Mouse (Mus musculus) G1E (cell line): ENCODE measurements around the gene Gin1. TPM values are rescaled to one million over a fixed set of nuclear protein-coding genes. Genes with fewer than 3 reads are reported as not detected.

Experiments
- ATAC-seq: 2 replicates; pipeline ENCODE4 v1.8.0; 2016; ENCODE audit warnings: mild to moderate bottlenecking; ENCODE audit not compliant: insufficient number of reproducible peaks, poor library complexity, low FRiP score, severe bottlenecking; ENCODE audit errors: extremely low read depth
- DNase-seq: peaks from one replicate; pipeline ENCODE4 v3.0.0; 2012; ENCODE audit warnings: low spot score
- H3K27me3 ChIP-seq: 2 replicates; pipeline ENCODE4 v1.6.1; 2012; ENCODE audit warnings: mild to moderate bottlenecking, low read length, inconsistent platforms; ENCODE audit not compliant: insufficient read depth
- H3K36me3 ChIP-seq: replicated peaks from 2 replicates; pipeline ENCODE3; 2012; ENCODE audit warnings: mild to moderate bottlenecking, inconsistent platforms
- H3K4me1 ChIP-seq: 2 replicates; pipeline ENCODE4 v1.6.1; 2012; ENCODE audit warnings: low read depth, low read length, inconsistent platforms, mixed read lengths; ENCODE audit not compliant: insufficient read depth
- H3K4me3 ChIP-seq: 2 replicates; pipeline ENCODE4 v1.5.1; 2012; ENCODE audit warnings: low read depth, mild to moderate bottlenecking, inconsistent platforms, low read length, moderate library complexity, mixed read lengths
- H3K9me3 ChIP-seq: replicated peaks from 2 replicates; pipeline ENCODE4 v1.6.1; 2012; ENCODE audit warnings: inconsistent platforms
- CTCF ChIP-seq: IDR thresholded peaks from 2 replicates; pipeline ENCODE4 v1.5.1; 2012; ENCODE audit warnings: low read depth, low read length, inconsistent platforms, mixed read lengths
- GATA1 ChIP-seq: IDR thresholded peaks from 2 replicates; pipeline ENCODE4 v1.6.1; 2012; ENCODE audit warnings: borderline replicate concordance, low read length, inconsistent platforms, mixed read lengths
- GATA2 ChIP-seq: IDR thresholded peaks from 2 replicates; pipeline ENCODE4 v1.6.1; 2012; ENCODE audit warnings: low read depth, low read length, inconsistent platforms, borderline replicate concordance
- POLR2AphosphoS5 ChIP-seq: IDR thresholded peaks from 2 replicates; pipeline ENCODE4 v1.6.1; 2012; ENCODE audit warnings: low read depth, low read length, inconsistent platforms; ENCODE audit not compliant: insufficient replicate concordance
- TAL1 ChIP-seq: conservative IDR thresholded peaks from 2 replicates; pipeline ENCODE4 v1.6.1; 2012; ENCODE audit warnings: low read depth, low read length, inconsistent platforms, mixed read lengths
- polyA plus RNA-seq: library from polyadenylated mRNA; stranded (reverse); fragments of >175 nt; gene quantifications from 2 replicates; pipeline ENCODE4 v1.2.3, GENCODE M21; 2012
- total RNA-seq, 2 experiments: library from RNA; stranded (forward) in 1 of 2; stranded (reverse) in 1 of 2; fragments of 200-1000 nt in 1 of 2; fragments of >200 nt in 1 of 2; fragmentation: Nextera tagmentation in 1 of 2; gene quantifications; 2 replicates each; pipeline ENCODE4 v1.2.3; 2014 to 2017

Gin1 gene
- total RNA-seq (2014; fragmentation: Nextera tagmentation) (55.7 and 59.8 TPM in 2 replicates), total RNA-seq (2017) (27.2 and 27.6 TPM in 2 replicates), polyA plus RNA-seq (1.8 and 2.3 TPM in 2 replicates)

DNA sequence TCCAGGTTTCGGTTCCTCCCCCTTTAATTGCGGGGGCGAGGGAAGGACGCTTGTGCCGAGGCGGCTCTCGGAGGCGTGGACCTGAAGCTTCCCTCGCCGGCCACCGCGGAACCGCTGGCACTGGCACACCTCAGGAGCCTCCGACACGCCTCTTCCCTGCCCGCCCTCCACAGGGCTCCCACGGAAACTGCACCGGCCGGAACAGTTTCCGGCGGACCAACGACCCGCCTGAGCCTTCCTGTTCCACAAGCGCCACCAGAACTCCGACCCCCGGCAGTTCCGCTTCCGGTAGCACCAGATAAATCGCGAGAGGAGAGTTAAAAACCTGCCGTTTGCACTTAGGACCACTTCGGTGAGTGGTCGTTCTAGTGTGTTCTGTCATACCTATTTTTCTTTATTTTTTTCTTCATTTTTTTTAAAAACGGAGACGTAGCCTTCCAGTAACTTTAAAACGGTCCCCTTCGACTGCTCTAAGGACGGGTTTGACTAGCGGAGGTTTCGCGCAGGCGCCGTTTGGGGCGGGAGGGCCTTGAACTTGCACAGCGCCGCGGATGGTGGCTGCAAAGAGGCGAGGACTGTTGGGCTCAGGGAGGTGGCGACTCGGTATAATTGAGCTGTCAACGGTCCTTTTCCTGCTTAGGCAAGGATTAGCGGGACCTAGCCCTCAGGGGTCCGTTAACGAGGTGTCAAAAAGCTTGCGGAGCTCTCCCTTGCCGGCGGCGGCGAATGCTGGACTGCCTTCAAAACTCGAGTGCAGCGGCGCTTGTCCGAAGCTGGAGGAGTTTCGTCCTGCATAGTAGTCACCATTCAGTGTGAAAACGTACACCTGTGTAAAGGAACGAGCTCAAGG lies at the start of gene Gin1, which contains the start of gene Ppip5k2:
Gene Gin1 (plus strand): TSS at position 269 of the 850 bp plus-strand sequence.
Gene Ppip5k2 (minus strand): TSS at position 508 of the 850 bp plus-strand sequence.
- Histone ChIP-seq H3K9me3 (no peaks in the 10 kb centered on the region), H3K27me3 (no peaks in the 10 kb centered on the region), H3K36me3 (peaks cover 10% of the 10 kb centered on the region), H3K4me3 (peak within 1 kb of the TSS; percentile 100), H3K4me1 (peaks cover 41% of the 10 kb centered on the region)
- ATAC-seq (peak; percentile 76), DNase-seq (peak; percentile 70)
- TF ChIP-seq POLR2AphosphoS5 (no peak), GATA1 (no peak), CTCF (no peak), TAL1 (no peak), GATA2 (no peak)

DNA sequence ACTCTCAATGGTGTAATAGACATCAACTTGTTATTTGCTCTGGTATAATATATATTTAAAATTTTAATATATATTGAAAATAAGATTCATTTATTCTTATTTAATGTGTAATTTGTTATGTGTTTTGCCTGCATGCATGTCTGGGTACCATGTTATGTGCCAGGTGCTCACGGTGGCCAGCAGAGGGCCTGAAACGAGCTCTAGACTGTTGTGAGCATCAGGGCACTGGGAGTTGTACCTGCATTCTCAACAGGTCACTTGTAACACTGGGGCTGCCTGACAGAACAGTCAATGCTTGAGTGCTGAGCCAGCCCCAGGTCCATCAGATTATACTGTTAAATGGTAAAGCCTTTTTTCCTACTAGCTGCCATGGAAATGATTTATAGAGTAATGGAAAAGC lies 43.2 kb upstream of the Gin1 start:
- no peaks in the 10 kb centered on the region for H3K9me3 ChIP-seq
- H3K27me3 ChIP-seq, result no peaks in the 10 kb centered on the region
- H3K36me3 ChIP-seq, result peaks cover 48% of the 10 kb centered on the region
- ATAC-seq, result peak; percentile 51
- DNase-seq, result no peak
- H3K4me3 ChIP-seq, result no peak overlapping the region
- TF ChIP-seq CTCF (no peak), POLR2AphosphoS5 (no peak), TAL1 (no peak), GATA2 (no peak), GATA1 (no peak)
- H3K4me1 ChIP-seq, result peaks cover 3% of the 10 kb centered on the region; the same call in 1 of the 2 replicates

DNA sequence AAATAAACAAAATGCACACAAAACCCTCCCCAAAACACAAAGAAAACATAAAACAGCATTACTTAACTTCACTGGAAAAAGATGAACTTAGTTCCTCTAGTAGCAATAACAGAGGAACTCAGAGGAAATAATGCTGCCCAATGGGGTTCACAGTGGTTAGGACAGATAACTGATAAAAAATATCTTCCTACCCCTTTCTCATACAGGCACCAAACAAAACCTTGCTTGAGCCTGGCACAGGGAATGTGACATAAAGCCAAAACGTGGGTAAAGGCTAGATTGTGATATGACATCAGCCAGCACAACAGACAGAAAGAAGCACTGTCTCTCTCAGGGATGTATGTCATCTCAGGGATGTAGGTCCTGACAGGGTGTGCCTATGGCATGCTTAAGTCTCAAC lies 40.6 kb upstream of the Gin1 start:
- ATAC-seq (no peak), DNase-seq (no peak)
- H3K9me3 ChIP-seq, result no peaks in the 10 kb centered on the region
- peaks cover 3% of the 10 kb centered on the region; the same call in 1 of the 2 replicates for H3K4me1 ChIP-seq
- no peaks in the 10 kb centered on the region for H3K27me3 ChIP-seq
- no peak overlapping the region for H3K4me3 ChIP-seq
- TF ChIP-seq CTCF (no peak), POLR2AphosphoS5 (no peak), TAL1 (no peak), GATA1 (no peak), GATA2 (no peak)
- peaks cover 52% of the 10 kb centered on the region for H3K36me3 ChIP-seq

GRCm38 (mm10) chr1:97743063-97743462 lies 26.9 kb upstream of the Gin1 start:
- peaks cover 18% of the 10 kb centered on the region for H3K4me1 ChIP-seq
- TF ChIP-seq GATA2 (no peak), CTCF (no peak), POLR2AphosphoS5 (no peak), GATA1 (no peak), TAL1 (peak; percentile 81)
- ATAC-seq (peak; percentile 77), DNase-seq (peak; percentile 27)
- H3K4me3 ChIP-seq, result no peak overlapping the region
- H3K27me3 ChIP-seq, result no peaks in the 10 kb centered on the region
- H3K36me3 ChIP-seq, result peaks cover 77% of the 10 kb centered on the region
- no peaks in the 10 kb centered on the region for H3K9me3 ChIP-seq

- peaks cover 18% of the 10 kb centered on the region for H3K4me1 ChIP-seq
- no peaks in the 10 kb centered on the region for H3K9me3 ChIP-seq
- ATAC-seq (no peak), DNase-seq (no peak)
- peaks cover 74% of the 10 kb centered on the region for H3K36me3 ChIP-seq
- H3K27me3 ChIP-seq, result no peaks in the 10 kb centered on the region
- no peak overlapping the region for H3K4me3 ChIP-seq
- TF ChIP-seq TAL1 (no peak), CTCF (no peak), GATA2 (no peak), GATA1 (no peak), POLR2AphosphoS5 (no peak)
Observed at GRCm38 (mm10) chr1:97745712-97746111, 24.3 kb upstream of the Gin1 start.

DNA sequence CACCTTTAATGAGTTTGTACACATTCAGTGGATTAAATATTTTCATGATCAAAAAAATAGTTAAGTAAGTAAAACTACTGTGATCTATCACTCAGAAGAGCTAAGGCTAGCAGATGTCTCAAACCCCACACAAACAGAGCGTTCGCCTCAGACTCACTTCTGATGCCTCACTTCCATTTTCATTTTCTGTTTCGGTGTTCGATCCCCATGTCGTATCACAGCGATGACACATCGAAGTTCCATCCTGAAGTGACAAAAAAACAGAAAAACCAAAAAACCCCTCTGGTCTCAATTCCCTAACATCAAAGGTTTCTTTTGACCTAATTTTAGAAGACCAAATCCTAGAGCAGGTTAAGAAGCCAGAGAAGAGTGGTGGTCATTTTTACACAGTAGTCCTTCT lies 23.7 kb upstream of the Gin1 start:
- ATAC-seq (no peak), DNase-seq (no peak)
- Histone ChIP-seq H3K36me3 (peaks cover 74% of the 10 kb centered on the region), H3K27me3 (no peaks in the 10 kb centered on the region), H3K9me3 (no peaks in the 10 kb centered on the region), H3K4me1 (peaks cover 18% of the 10 kb centered on the region), H3K4me3 (no peak overlapping the region)
- no peak for TF ChIP-seq TAL1
